Mouse (Mus musculus) cerebellum, adult 8-10 months (tissue): ENCODE data around the gene Aga.
A peak's percentile ranks its signal among the peaks of the same experiment; 100 is the strongest.
"Not testable (repeated sequence)": the region's sequence is repeated elsewhere in the genome, so short reads cannot be mapped to it uniquely, and the experiment has no call there.

Source experiments
- DNase-seq: peaks from one replicate; pipeline ENCODE4 v3.0.0; 2022

Gene Aga

GRCm38 (mm10) chr8:53511551-53512127 is at the start of gene Aga:
Gene Aga (plus strand): TSS chr8:53511727.
- peak; percentile 69 for DNase-seq

- no peak for DNase-seq
Measured at GRCm38 (mm10) chr8:53489063-53489462, 22.5 kb upstream of the Aga start.

GRCm38 (mm10) chr8:53496216-53496615 is 15.3 kb upstream of the Aga start:
- DNase-seq, result no peak

- no peak for DNase-seq
Measured at GRCm38 (mm10) chr8:53496885-53497326, 14.6 kb upstream of the Aga start.

GRCm38 (mm10) chr8:53538049-53538448 is 26.5 kb downstream of the Aga start:
- DNase-seq, result not testable (repeated sequence)

- DNase-seq, result no peak
Measured at GRCm38 (mm10) chr8:53539585-53539984, 28.1 kb downstream of the Aga start.

GRCm38 (mm10) chr8:53562441-53563040 is 51.0 kb downstream of the Aga start:
- DNase-seq, result no peak

- DNase-seq, result no peak
Measured at GRCm38 (mm10) chr8:53566223-53566622, 54.7 kb downstream of the Aga start.
